Mouse (Mus musculus): ENCODE results near the gene Ano8.

DNA sequence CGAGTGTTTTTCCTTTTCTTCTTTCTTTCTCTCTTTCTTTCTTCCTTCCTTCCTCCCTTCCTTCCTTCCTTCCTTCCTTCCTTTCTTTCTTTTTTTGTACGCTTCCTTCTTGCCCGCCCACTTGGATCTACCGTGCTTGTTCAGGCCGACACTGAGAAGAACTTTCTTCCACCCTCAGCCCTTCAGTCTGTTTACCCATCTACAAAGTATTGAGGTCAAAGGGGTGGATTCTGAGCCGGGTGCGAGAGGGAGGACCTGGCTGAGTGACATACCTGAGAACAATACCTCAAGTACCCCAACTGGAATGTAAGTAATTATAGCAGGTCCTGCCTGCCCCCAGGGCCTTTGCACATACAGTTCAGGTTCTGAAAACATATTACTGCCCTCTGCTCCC, 370 bp upstream of the Ano8 start:
- no peak for TF ChIP-seq CTCF (IDR thresholded peaks at IDR 0.05; ENCODE audit: insufficient read depth, low read length)
- no peak for TF ChIP-seq POLR2A (IDR thresholded peaks at IDR 0.05; ENCODE audit: borderline replicate concordance, extremely low read depth, low read depth, low read length)
